Comparison of ENCODE assay signal across 13 mouse cellular contexts in genomic region chr15:80259406-80260045, GRCm38 (mm10). TPM values are rescaled to one million over a fixed set of nuclear protein-coding genes. Genes with fewer than 3 reads are reported as not detected.
DNase-seq lines count a peak whose midpoint lies in the region; ATAC-seq and TF ChIP-seq lines count a peak whose summit lies in the region.
"Had no signal": no experiment of that assay in that cellular context is flagged by ENCODE, and none has a peak within 500 bp of the region (broad histone marks: within the 10 kb centered on the region; RNA-seq: fewer than 3 reads in every experiment).

No protein-coding gene starts in this region.

- peaks cover 18% of the 10 kb centered on the region for H3K36me3 ChIP-seq in liver, adult 2 months (ENCODE audit: control insufficient read depth, insufficient read depth, low read length)
- H3K36me3 ChIP-seq in embryonic facial prominence, embryonic 13.5 days: peaks cover 47% of the 10 kb centered on the region

- no peak for TF ChIP-seq CTCF in liver, adult 2 months (IDR thresholded peaks at IDR 0.05; ENCODE audit: low read depth, low read length)

- peaks cover 24% of the 10 kb centered on the region; the same call in 1 of the 2 replicates for H3K79me2 ChIP-seq in liver, adult 2 months (ENCODE audit: control insufficient read depth, insufficient read depth, low read length)

- peaks cover 16% of the 10 kb centered on the region for H3K4me1 ChIP-seq in liver, adult 2 months (ENCODE audit: control insufficient read depth, insufficient read depth, low read length)
- peaks cover 42% of the 10 kb centered on the region for H3K4me1 ChIP-seq in embryonic facial prominence, embryonic 13.5 days

- TF ChIP-seq POLR2A in liver, adult 2 months (IDR thresholded peaks at IDR 0.05; ENCODE audit: extremely low read depth, insufficient read depth, low read length): no peak

- peak; percentile 10 for DNase-seq in adrenal gland, postnatal 14 days
- no peak for DNase-seq in adrenal gland, postnatal 25 days
- DNase-seq in liver, adult 2 months (ENCODE audit: extremely low read depth, low read depth, low spot score): peak; percentile 71
- no peak for DNase-seq in liver
- DNase-seq in naive thymus-derived CD4-positive, alpha-beta T cell, adult 2 months (ENCODE audit: low read depth): peak; percentile 15
- DNase-seq in cerebellum, adult 8-10 months: no peak
- no peak for DNase-seq in frontal cortex, postnatal 10 days (ENCODE audit: low spot score in 2 of 2)
- DNase-seq: thymus, postnatal 4 days had no signal

- 48% methylated on average over 8 of the region's 8 CpGs for WGBS in liver, adult 2 months
- WGBS in embryonic facial prominence, embryonic 13.5 days: 69% methylated on average over 8 of the region's 8 CpGs

- H3K27ac ChIP-seq in liver, adult 2 months (replicated peaks; ENCODE audit: insufficient read depth, low read depth, low read length): peak overlapping the region; percentile 0
- H3K27ac ChIP-seq in embryonic facial prominence, embryonic 13.5 days: 0 out of 2 replicates have a peak overlapping the region, but pooled peaks have one; percentile 7

- no peak for ATAC-seq in embryonic facial prominence, embryonic 13.5 days (ENCODE audit: insufficient number of reproducible peaks, insufficient read depth, low FRiP score, low TSS enrichment, low read depth)

- no peak overlapping the region for H3K4me3 ChIP-seq in liver, adult 2 months (ENCODE audit: insufficient read depth, low read depth, low read length)
- H3K4me3 ChIP-seq in embryonic facial prominence, embryonic 13.5 days: no peak overlapping the region

- H3K9ac ChIP-seq in liver, adult 2 months (ENCODE audit: low read depth, low read length): no peak overlapping the region
- no peak overlapping the region for H3K9ac ChIP-seq in embryonic facial prominence, embryonic 13.5 days

- no peak overlapping the region for H3K4me2 ChIP-seq in embryonic facial prominence, embryonic 13.5 days

- H3K9me3 ChIP-seq in embryonic facial prominence, embryonic 13.5 days: no peaks in the 10 kb centered on the region

- H3K27me3 ChIP-seq in liver, adult 2 months (ENCODE audit: control insufficient read depth, insufficient read depth, low read length): no peaks in the 10 kb centered on the region
- no peaks in the 10 kb centered on the region for H3K27me3 ChIP-seq in embryonic facial prominence, embryonic 13.5 days

RNA-seq across cellular contexts. Expression of gene Atf4, which starts 4.5 kb away (rescaled TPM):
- total RNA-seq in adrenal gland, postnatal 14 days (2021): 195 TPM in 2 replicates
- 194 and 214 TPM in 2 replicates for total RNA-seq in adrenal gland, postnatal 25 days (2021)
- total RNA-seq in liver, adult 2 months (2014; rRNA removed): 50.0 and 55.1 TPM in 2 replicates
- polyA plus RNA-seq in liver, adult 2 months (2012; rRNA removed): 88.8 and 130 TPM in 2 replicates
- polyA plus RNA-seq in embryonic facial prominence, embryonic 13.5 days (2015; fragmentation: Nextera tagmentation; extraction: Ambion mirVana): 115 and 123 TPM in 2 replicates

RNA-seq across cellular contexts. Expression of gene Rps19bp1, which starts 4.6 kb away (rescaled TPM):
- 34.7 and 35.1 TPM in 2 replicates for total RNA-seq in adrenal gland, postnatal 14 days (2021)
- total RNA-seq in adrenal gland, postnatal 25 days (2021): 36.2 and 37.9 TPM in 2 replicates
- total RNA-seq in liver, adult 2 months (2014; rRNA removed): 8.3 and 12.3 TPM in 2 replicates
- polyA plus RNA-seq in liver, adult 2 months (2012; rRNA removed): 17.0 and 19.1 TPM in 2 replicates
- 67.0 and 67.3 TPM in 2 replicates for polyA plus RNA-seq in embryonic facial prominence, embryonic 13.5 days (2015; fragmentation: Nextera tagmentation; extraction: Ambion mirVana)

RNA-seq across cellular contexts. Expression of gene AC140267.1, which starts 23.9 kb away (rescaled TPM):
- 7.2 and 15.4 TPM in 2 replicates for total RNA-seq in adrenal gland, postnatal 14 days (2021)
- 16.0 TPM in 1 of 2 replicates, not detected in the other for total RNA-seq in adrenal gland, postnatal 25 days (2021)
- not detected in 2 replicates for total RNA-seq in liver, adult 2 months (2014; rRNA removed)
- polyA plus RNA-seq in liver, adult 2 months (2012; rRNA removed): not detected in 2 replicates
- polyA plus RNA-seq in embryonic facial prominence, embryonic 13.5 days (2015; fragmentation: Nextera tagmentation; extraction: Ambion mirVana): not detected in 2 replicates
- polyA plus RNA-seq: spleen, adult 2 months had no signal

RNA-seq across cellular contexts. Expression of gene Mief1, which starts 25.7 kb away (rescaled TPM):
- total RNA-seq in adrenal gland, postnatal 14 days (2021): 42.3 and 48.6 TPM in 2 replicates
- 40.2 and 50.5 TPM in 2 replicates for total RNA-seq in adrenal gland, postnatal 25 days (2021)
- total RNA-seq in liver, adult 2 months (2014; rRNA removed): 13.4 and 16.0 TPM in 2 replicates
- polyA plus RNA-seq in liver, adult 2 months (2012; rRNA removed): 12.8 and 17.1 TPM in 2 replicates
- polyA plus RNA-seq in embryonic facial prominence, embryonic 13.5 days (2015; fragmentation: Nextera tagmentation; extraction: Ambion mirVana): 31.5 and 34.4 TPM in 2 replicates

RNA-seq across cellular contexts. Expression of gene Cacna1i, which starts 27.5 kb away (rescaled TPM):
- 0.63 and 0.83 TPM in 2 replicates for total RNA-seq in adrenal gland, postnatal 14 days (2021)
- 0.94 and 1.6 TPM in 2 replicates for total RNA-seq in adrenal gland, postnatal 25 days (2021)
- under 0.01 and 0.13 TPM in 2 replicates for total RNA-seq in liver, adult 2 months (2014; rRNA removed)
- 0.02 and 0.09 TPM in 2 replicates for polyA plus RNA-seq in liver, adult 2 months (2012; rRNA removed)
- not detected in 2 replicates for polyA plus RNA-seq in embryonic facial prominence, embryonic 13.5 days (2015; fragmentation: Nextera tagmentation; extraction: Ambion mirVana)
- total RNA-seq: megakaryocyte-erythroid progenitor cell, adult 5-6 weeks had no signal
- polyA plus RNA-seq: heart, embryonic 16.5 days; kidney, embryonic 16.5 days had no signal

Comparison
In these comparisons a context has a peak if more than half of its experiments do, and no peak if none do; other contexts are left out.
1. DNase-seq: peak in adrenal gland, postnatal 14 days (single experiment), liver, adult 2 months (single experiment) and naive thymus-derived CD4-positive, alpha-beta T cell, adult 2 months (single experiment); none in adrenal gland, postnatal 25 days (single experiment), liver (single experiment), cerebellum, adult 8-10 months (single experiment) and frontal cortex, postnatal 10 days (0 of 2).